Mouse (Mus musculus): Measurements from ENCODE around the gene Gm10985.

Gene Gm10985

GRCm38 (mm10) chr3:53844786-53845185, at the start of gene Gm10985:
TSS of gene Gm10985 (plus strand) at chr3:53845086.
- in situ Hi-C loops (cut with MboI; ENCODE audit: unreplicated experiment in 2 of 2), result no loop called here

GRCm38 (mm10) chr3:53796933-53797332, 48.0 kb upstream of the Gm10985 start:
- in situ Hi-C loops (cut with MboI; ENCODE audit: unreplicated experiment in 2 of 2), result no loop called here

- in situ Hi-C loops (cut with MboI; ENCODE audit: unreplicated experiment in 2 of 2), result no loop called here
Observed at GRCm38 (mm10) chr3:53799671-53800070, 45.2 kb upstream of the Gm10985 start.

GRCm38 (mm10) chr3:53813421-53813977, 31.4 kb upstream of the Gm10985 start:
- in situ Hi-C loops (cut with MboI; ENCODE audit: unreplicated experiment in 2 of 2), result no loop called here

DNA sequence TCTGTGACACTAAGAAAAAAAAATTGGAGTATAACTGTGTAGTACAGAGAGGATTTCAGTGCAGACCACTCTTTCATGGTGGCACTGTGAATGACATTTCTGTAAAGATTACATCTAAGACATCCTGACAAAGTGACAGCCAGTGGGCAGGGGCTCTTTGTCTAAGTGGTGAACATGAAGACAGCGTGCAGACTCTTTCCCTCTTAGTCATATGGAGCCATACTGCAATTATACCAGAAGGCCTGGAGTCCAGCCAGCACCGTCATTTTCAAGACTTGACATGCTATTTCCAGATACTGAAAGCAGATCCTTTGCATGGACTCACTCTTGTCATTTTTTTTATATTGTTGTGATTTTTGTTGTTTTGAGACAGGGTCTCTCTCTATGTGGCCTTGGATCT, 10.6 kb upstream of the Gm10985 start:
- in situ Hi-C loops (cut with MboI; ENCODE audit: unreplicated experiment in 2 of 2), result no loop called here

DNA sequence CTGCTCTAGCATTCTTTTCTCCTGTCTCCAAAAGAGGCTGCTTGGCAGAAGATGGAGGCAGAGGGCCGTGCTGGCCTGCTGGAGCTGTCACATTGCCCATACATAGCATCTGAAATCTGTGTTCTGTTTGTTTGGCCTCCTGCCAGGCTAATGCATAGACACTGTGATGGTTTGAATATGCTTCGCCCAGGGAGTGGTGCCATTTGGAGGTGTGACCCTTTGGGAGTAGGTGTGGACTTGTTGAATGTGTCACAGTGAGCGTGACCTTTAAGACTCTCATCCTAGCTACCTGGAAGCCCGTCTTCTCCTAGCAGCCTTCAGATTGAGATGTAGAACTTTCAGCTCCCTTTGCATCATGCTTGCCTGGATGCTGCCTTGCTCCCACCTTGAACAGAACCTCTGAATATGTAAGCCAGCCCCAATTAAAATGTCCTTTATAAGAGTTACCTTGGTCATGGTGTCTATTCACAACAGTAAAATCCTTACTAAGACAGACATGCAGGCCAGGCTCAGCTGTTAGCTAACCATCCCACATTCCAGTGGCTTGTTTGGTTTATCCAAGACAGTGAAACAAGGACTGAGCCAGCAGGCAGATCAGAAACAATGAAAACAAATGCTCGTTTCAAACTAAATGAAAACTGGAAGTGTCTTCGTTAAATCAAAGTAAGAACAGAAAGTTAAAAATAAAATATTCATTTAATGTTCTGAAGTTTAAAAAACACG, 1.5 kb downstream of the Gm10985 start:
- in situ Hi-C loops (cut with MboI; ENCODE audit: unreplicated experiment in 2 of 2), result no loop called here

- in situ Hi-C loops (cut with MboI; ENCODE audit: unreplicated experiment in 2 of 2), result no loop called here
Observed at GRCm38 (mm10) chr3:53847726-53848125, 2.8 kb downstream of the Gm10985 start.

- in situ Hi-C loops (cut with MboI; ENCODE audit: unreplicated experiment in 2 of 2), result no loop called here
Observed at GRCm38 (mm10) chr3:53848262-53848661, 3.4 kb downstream of the Gm10985 start.

GRCm38 (mm10) chr3:53854261-53854660, 9.4 kb downstream of the Gm10985 start:
- in situ Hi-C loops (cut with MboI; ENCODE audit: unreplicated experiment in 2 of 2), result loop anchor here (10.0 to 25.0 kb wide), 2 partner anchors 301 to 833 kb away; partner anchors contain the start of genes Supt20 (in 1 of the 2) and Trpc4 (in 1 of the 2)

GRCm38 (mm10) chr3:53854831-53855230, 9.9 kb downstream of the Gm10985 start:
- in situ Hi-C loops (cut with MboI; ENCODE audit: unreplicated experiment in 2 of 2), result loop anchor here (10.0 to 25.0 kb wide), 2 partner anchors 300 to 832 kb away; partner anchors contain the start of genes Supt20 (in 1 of the 2) and Trpc4 (in 1 of the 2)

GRCm38 (mm10) chr3:53863383-53864220, 18.7 kb downstream of the Gm10985 start, which contains the start of gene Ufm1:
TSS of gene Ufm1 (minus strand) at chr3:53863830.
- in situ Hi-C loops (cut with MboI; ENCODE audit: unreplicated experiment in 2 of 2), result loop anchor here (5.0 to 25.0 kb wide), 5 partner anchors 114 to 831 kb away; partner anchors contain the start of genes Supt20 (in 2 of the 2) and Trpc4 (in 1 of the 2)

DNA sequence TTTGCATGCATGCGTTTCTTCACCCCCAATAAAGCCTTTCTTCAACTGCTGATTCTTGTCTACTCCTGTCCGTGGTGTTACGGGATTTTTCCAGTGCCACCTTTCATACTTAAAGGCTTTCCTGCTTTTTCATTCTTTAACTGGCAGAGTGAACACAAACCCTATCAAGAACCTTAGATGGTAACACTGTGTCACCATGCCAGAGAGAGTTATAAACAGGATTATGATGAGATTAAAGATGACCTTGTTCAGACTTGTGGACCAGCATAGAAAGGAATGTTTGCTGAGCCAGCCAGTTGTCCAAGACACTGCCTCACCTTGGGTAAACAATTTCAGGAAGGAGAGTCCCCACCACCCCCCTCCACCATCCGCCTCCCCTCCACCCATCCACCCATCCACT, 23.3 kb downstream of the Gm10985 start:
- in situ Hi-C loops (cut with MboI; ENCODE audit: unreplicated experiment in 2 of 2), result loop anchor here (10.0 to 25.0 kb wide), 2 partner anchors 819 to 827 kb away; partner anchors contain the start of gene Supt20 (in 2 of the 2)

- in situ Hi-C loops (cut with MboI; ENCODE audit: unreplicated experiment in 2 of 2), result loop anchor here (10.0 to 25.0 kb wide), 2 partner anchors 818 to 826 kb away; partner anchors contain the start of gene Supt20 (in 2 of the 2)
Observed at GRCm38 (mm10) chr3:53869263-53869662, 24.4 kb downstream of the Gm10985 start.

DNA sequence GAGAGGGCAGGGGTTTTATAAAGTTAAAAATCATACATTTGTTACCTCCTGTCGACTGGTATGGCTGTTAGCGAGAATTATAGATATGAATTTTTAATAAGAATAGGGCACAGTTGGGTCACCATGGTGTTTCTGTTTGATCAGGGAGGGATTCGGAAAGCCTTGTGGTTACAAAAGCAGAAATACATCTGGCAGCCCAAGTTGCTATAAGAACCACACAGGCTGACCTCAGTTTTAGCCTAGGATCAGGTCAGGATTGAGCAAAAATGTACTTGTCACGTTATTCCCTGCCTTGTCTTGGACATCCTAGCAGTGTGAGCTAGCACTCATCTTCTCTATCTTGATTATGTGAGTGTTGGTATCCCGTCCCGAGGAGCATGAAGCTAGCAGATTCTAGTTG, 25.6 kb downstream of the Gm10985 start:
- in situ Hi-C loops (cut with MboI; ENCODE audit: unreplicated experiment in 2 of 2), result loop anchor here in 1 of 2 experiments (25.0 kb wide), 1 partner anchor 817 kb away; the partner anchor contains the start of gene Supt20

- in situ Hi-C loops (cut with MboI; ENCODE audit: unreplicated experiment in 2 of 2), result loop anchor here in 1 of 2 experiments (25.0 kb wide), 1 partner anchor 816 kb away; the partner anchor contains the start of gene Supt20
Observed at GRCm38 (mm10) chr3:53871596-53871995, 26.7 kb downstream of the Gm10985 start.

DNA sequence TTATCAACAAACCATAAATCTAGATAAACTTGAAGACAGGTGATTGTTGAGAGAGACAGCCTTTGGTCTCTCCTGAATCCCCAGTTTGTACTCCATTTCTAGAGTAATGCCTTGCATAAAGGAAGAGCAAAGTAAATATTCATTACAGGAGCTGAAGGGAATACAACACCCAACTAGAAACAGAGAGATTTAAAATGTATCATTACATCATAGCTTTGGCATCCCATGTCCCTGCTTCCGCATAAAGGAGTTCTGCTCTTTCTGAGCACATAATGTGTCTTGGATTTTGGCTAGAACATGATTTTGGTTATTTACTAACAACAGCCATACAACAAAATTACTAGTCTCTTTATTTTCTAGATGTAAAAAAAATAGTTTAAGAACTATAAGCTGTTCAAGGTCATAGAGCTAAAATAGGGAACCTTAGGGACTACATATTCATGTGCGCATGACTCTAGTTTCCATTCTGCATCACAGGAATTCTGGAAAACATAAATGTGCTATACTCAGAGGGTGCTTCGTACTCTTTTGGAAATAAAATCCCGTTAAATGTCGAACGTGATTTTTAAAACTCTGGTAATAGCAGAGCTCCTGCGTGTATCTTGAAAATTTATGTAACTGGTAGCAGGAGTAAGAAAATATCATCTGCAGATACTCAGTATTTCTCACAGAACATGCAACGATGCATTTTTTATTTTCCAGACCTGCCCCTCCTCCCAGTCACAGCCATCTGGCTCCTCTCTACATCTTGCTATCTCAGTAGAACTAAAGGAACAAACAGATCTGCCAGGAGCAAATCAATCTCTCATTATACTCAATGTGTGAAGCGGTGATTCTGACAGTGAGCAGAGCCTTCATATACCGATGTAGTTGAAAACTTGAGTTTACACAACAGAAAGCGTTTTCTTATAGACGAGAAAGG, 46.0 kb downstream of the Gm10985 start:
- in situ Hi-C loops (cut with MboI; ENCODE audit: unreplicated experiment in 2 of 2), result no loop called here
